Mouse (Mus musculus) CH12.LX (cell line): ENCODE data around the gene Gin1.

Source experiments
- CTCF ChIP-seq, 2 experiments: IDR thresholded peaks in 1 of 2; conservative IDR thresholded peaks in 1 of 2; 2 replicates each; pipeline ENCODE4 v1.5.1; 2011 to 2012; ENCODE audit warnings: low read depth in 2 of 2, low read length in 2 of 2, improper control_type of control experiment in 1 of 2, inconsistent platforms in 1 of 2, mild to moderate bottlenecking in 1 of 2, moderate library complexity in 1 of 2
- EP300 ChIP-seq: IDR thresholded peaks from 2 replicates; pipeline ENCODE4 v1.6.1; 2011; ENCODE audit warnings: low read length, improper control_type of control experiment
- POLR2A ChIP-seq: IDR thresholded peaks from 2 replicates; pipeline ENCODE4 v1.6.1; 2011; ENCODE audit warnings: low read depth, mild to moderate bottlenecking, improper control_type of control experiment, low read length
- SMC3 ChIP-seq: IDR thresholded peaks from 2 replicates; pipeline ENCODE4 v1.6.1; 2011; ENCODE audit warnings: low read depth, low read length, improper control_type of control experiment
- USF1 ChIP-seq: IDR thresholded peaks from 2 replicates; pipeline ENCODE4 v1.6.1; 2014; ENCODE audit warnings: low read depth, mild to moderate bottlenecking, inconsistent platforms, low read length, improper control_type of control experiment
- ZC3H11A ChIP-seq: IDR thresholded peaks from 2 replicates; pipeline ENCODE4 v1.6.1; 2012; ENCODE audit warnings: low read depth, mild to moderate bottlenecking, inconsistent platforms, low read length, improper control_type of control experiment

- TF ChIP-seq ZC3H11A, result no peak
- no peak for TF ChIP-seq SMC3
- TF ChIP-seq CTCF (conservative IDR thresholded peaks at IDR 0.05 in 1 of 2, IDR thresholded peaks at IDR 0.05 in 1 of 2; ENCODE audit: low read depth in 2 of 2, low read length in 2 of 2), result no peak
- no peak for TF ChIP-seq POLR2A
- TF ChIP-seq EP300, result peak; percentile 84
- TF ChIP-seq USF1, result no peak
These were observed 11.7 kb downstream of the Gin1 start for GRCm38 (mm10) chr1:97781674-97782073.
